Mouse (Mus musculus) thymus, postnatal 14 days (tissue): ENCODE results near the gene Snta1.
"Not testable (repeated sequence)": the region's sequence is repeated elsewhere in the genome, so short reads cannot be mapped to it uniquely, and the experiment has no call there.

ENCODE experiments used
- DNase-seq: peaks from one replicate; pipeline ENCODE4 v3.0.0; 2021

The Snta1 gene

GRCm38 (mm10) chr2:154372151-154372829, 35.6 kb downstream of the Snta1 start:
- DNase-seq = peak; percentile 89

DNA sequence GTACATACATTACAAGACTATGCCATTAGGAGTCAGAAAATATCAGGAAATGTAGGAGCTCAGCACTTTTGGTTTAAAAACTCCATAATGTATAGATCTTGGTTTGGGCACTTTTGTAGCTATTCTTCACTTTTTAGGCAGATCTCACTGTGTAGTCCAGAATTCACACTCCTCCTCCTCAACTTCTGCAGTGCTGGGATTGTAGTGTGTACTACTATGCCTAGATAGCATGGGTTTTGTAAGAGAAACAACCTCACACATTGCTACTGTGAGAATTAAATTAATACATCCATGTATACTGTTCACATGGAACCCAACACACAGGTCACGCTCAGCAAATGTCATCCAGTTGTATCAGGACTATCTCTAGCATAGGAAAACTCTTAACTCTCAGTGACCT, 40.4 kb downstream of the Snta1 start:
- DNase-seq = no peak

GRCm38 (mm10) chr2:154354000-154354425, 53.9 kb downstream of the Snta1 start:
- DNase-seq = not testable (repeated sequence)

- no peak for DNase-seq
Measured at GRCm38 (mm10) chr2:154348152-154348551, 59.7 kb downstream of the Snta1 start.

DNA sequence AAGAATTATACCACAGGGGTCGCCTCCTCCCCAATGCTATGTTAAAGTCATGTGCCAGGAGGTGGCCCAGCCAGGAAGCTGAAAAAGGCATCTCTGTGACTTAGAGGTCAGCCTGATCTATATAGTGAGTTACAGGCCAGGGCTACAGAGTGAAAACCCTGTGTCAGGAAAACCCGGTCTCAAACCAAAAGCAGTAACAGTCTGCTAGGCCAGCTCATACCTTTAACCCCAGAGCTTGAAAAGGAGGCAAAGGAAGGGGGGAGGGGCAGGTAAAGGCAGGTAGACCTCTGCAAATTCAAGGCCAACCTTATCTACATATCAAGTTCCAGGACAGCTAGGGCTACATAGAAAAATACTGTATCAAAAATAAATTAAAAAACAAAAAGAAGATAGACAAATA, 68.5 kb downstream of the Snta1 start:
- DNase-seq = no peak

- DNase-seq = no peak
Measured at GRCm38 (mm10) chr2:154338161-154338560, 69.7 kb downstream of the Snta1 start.

- no peak for DNase-seq
Measured at GRCm38 (mm10) chr2:154335572-154335971, 72.3 kb downstream of the Snta1 start.

DNA sequence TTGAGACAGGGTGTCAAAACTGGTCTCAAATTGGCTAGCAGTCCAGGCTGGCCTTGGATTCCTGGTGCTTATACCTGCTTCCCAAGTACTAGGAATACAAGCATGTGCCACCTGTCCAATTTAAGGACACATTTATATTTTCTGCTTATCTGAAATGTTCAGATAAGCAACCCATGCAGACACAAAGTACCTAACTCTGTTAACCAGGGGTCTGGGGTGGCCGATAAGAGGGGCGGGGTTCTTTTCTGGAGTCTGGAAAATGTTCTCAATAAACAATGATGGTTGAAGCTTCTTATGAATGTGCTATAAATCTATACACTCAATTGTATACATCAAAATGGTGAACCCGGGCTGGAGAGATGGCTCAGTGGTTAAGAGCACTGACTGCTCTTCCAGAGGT, 81.0 kb downstream of the Snta1 start:
- DNase-seq = no peak
